Mouse (Mus musculus) R1 (cell line): ENCODE data around the gene Nxph1.

Experiments
- DNase-seq: peaks from one replicate; pipeline ENCODE4 v3.0.0-alpha.2; 2018; ENCODE audit warnings: low read depth, low spot score

The Nxph1 gene

DNA sequence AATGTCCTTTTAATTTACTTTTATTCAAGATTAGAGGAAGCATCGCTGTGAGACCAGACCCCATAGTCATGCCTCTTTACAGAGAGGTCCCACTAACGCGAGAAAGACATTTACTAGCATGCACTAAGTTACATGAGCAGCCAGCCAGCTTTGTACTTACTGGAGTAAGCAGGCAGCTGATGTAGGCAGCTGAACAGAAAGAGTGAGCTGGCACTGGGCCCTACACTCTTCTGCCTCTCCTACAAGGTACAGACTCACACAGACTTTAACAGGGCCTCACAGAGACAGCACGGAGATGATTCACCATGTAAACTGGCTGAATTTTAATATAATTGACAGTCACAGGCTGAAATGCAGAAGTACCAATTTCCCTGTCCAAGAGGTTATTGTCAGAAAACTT lies 11.6 kb downstream of the Nxph1 start:
- DNase-seq = no peak

- DNase-seq = no peak
Observed at GRCm38 (mm10) chr6:8970576-8970975, 22.3 kb downstream of the Nxph1 start.

DNA sequence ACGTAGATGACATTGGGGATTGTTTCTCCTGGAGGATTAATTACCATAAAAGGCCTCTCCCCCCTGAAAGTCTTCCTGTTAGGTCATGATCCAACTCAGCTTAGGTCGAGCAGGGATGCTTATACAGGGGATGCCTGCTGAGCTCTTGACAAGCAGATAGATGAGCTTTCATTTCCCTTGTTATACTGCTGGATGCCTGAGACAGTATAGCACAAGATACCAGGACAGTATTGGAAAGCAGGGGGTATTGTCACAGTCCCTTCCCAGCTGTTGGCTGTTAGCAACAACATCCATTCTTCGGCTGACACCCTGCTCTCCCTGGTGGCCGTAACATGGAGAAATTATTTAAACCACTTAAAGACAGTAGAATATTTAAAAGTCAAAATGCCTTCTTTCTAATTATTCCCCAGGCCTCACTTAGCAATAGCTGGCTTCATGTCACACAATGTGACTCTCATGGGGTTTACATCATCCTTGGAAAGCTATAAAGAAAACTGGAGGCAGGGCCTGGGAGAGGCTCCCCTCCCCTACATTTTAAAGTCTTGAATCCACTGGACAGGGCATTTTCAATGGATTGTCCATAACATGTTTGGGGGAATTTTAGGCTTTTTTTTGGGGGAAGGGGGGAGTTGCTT lies 31.1 kb downstream of the Nxph1 start:
- DNase-seq = peak; percentile 27

GRCm38 (mm10) chr6:8996301-8996943 lies 48.2 kb downstream of the Nxph1 start:
- DNase-seq = no peak

DNA sequence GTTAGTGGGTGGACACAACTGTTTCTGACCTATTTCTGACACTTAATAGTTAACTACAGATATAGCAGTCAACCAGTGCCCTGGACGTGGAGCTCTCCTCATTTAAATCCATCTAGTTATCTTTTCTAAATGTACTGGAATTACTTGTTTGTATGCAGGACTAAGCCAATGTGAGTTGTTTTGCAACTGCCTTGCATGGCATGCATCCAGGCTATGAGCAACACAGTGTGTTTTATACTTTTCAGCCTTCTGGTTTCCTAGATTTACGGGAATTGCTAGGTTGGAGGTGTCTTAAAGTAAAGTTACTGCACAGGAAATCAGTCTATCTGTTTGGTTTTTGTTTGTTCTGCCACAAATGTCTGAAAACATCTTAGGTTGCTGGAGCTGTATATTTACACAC lies 49.1 kb downstream of the Nxph1 start:
- DNase-seq = no peak

DNA sequence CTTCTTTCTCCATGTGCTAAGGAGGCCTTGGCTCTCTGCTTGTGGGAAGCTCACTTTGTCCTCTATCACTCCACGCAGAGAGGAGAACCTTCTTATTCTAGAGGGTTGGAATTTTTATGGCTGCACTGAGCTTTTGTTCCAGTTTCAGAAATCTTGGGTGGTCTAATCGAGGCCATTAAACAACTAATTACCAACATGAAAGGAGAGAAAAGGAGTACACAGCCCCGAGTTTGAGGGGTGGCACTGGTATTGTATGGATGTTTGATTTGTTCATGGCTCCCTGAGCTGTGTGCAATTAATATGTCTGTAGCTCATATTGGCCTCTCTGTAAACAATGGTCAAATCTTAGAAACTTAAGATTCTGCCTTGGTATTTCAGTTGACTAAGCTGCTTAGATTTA lies 54.5 kb downstream of the Nxph1 start:
- DNase-seq = peak; percentile 13

DNA sequence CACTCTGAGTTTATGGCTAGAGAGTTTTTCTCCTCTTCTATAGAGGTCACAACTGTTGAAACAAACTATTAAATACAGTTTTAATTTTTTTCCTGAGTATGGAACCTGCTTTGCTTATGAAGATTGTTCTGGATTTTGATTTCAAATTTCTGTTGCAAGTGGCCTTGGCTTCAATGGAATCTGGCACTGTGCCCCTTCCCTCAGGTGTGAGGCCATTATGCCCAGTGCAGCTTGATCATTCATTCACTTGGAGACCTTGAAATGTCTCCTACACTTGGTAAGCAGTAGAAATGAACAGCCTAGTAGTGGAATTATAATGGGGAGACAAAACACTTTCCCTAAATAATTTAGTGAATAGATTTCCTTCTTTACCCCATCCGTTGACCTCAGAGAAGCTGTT lies 78.4 kb downstream of the Nxph1 start:
- DNase-seq = no peak

DNA sequence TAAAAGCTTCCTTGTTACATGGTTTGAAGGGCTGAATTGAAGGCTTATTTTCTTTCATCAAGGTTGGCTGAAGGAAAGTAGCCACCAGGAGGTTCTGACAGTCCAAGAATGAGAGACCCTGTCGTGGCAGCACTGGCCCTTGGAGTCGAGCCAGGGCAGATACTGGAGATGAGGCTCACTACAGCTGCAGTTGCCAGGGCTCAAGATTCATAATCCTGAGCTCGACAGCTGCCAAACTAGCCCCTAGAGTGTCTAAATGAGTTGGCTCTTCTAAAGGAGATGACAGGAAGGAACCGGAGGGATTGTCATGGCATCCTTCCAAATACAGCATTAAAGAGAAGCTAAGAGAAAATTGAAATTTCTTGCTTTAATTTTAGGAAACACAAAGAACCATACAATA lies 78.9 kb downstream of the Nxph1 start:
- DNase-seq = no peak

- DNase-seq = peak; percentile 13
Observed at GRCm38 (mm10) chr6:9028501-9028900, 80.3 kb downstream of the Nxph1 start.

DNA sequence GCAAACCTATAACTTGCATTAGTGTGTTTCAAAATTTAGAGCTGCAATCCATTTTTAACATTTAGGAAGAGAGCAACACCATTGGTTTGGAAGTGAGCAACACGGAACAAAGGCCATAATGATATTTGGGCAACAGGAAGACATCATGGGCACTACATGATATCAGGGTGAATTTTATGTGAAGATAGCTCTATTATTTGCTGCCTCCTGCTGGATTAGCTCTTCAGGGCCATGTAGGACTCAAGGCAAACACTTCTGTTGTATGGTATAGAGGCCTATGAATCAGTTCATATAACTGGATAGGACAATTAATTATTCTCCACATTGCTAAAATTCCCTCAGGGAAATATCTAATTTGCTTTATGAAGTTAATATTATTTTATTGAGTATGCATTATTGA lies 91.1 kb downstream of the Nxph1 start:
- no peak for DNase-seq

- no peak for DNase-seq
Observed at GRCm38 (mm10) chr6:9040991-9041390, 92.8 kb downstream of the Nxph1 start.

DNA sequence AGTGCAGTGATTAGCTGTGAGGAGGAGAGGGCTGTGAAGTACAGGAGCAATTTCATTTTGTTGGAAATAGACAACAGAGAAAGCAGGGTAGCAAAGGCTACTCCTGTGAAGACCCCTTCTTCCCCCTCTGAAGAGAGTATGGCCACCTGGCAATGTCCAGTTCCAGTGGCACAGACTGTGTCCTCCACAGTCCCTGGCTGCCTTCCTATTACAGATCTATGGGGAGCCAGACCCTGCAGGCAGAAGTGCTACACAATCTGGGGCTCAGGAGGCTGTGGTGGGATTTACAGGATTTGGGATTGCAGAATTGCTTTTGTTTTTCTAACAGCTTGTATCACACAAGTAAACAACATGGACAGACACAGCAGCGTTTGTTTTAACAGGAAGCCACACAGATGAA lies 94.2 kb downstream of the Nxph1 start:
- no peak for DNase-seq

DNA sequence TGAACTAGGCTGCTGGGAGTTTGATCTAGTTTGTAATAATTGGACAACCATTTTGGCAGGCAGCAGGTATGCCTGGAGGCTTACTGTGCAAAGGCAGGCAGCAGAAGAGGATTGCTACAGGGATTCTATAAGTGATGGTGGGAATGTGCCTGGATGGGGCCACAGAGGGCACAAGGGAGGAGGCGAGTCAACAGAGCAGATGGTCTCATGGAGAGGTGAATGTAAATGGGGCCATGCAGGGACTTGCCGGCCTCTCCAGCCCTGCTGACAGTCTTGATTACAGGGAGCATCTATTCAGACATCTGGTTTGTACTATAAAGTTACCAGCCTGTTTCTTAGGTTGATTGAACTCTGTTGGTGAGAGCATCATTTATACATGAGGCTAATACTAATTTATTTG lies 98.6 kb downstream of the Nxph1 start:
- no peak for DNase-seq

DNA sequence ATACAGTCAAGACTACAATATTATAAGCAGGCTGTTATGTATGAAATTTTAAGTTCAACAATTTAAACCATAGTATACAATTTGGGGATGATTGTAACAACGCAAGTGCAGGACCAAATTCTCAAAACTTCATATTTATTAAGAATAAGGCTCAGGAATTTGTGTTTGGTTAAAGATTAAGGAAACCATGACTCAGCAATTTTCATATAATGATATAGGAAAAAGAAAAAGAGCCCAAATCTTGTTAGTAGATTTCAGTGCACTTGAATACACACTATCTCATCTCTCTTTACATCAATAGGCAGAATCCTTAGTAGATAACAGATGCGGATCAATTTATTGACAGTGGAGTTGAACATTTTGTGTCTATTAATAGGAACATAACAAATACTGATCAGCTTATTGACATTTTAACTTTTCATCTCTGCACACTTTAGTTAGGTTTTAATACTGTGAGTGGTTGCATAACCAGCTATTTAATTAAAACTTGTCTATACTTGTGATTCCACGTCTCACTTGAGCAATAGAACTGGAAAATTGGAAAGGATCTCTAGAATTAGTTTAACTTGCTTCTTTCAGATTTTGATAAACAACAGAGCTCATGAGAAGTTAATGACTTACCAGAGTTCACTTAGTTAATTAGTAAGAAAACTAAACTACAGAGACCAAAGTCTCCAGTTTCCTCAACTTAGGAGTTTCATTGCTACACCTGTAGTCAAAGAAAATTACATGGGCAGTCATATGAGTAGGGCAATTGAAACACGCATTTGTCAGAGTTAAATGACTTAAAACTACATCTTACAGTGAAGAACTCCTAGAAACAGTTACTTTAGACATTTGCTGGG lies 113.3 kb downstream of the Nxph1 start:
- no peak for DNase-seq

- DNase-seq = no peak
Observed at GRCm38 (mm10) chr6:9066435-9066834, 118.2 kb downstream of the Nxph1 start.

GRCm38 (mm10) chr6:9069913-9070312 lies 121.7 kb downstream of the Nxph1 start:
- DNase-seq = no peak

DNA sequence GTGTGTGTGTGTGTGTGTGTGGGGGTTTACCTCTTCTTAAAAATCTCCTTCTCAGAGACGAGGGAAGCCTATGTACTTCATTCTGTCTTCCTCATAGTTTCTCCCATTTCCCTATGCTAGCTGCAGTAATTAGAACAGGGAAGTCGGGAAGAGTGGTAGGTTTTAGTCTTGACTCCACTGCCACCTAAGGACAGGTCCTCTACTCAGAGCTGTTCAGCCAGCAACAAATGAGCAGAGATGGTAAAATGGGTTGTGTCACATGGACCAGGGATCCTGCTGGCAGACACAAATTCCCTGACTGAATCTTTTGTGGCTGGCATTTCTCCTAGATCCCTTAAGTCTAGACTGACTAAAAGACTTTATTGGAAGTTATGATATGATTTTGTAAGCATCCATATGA lies 128.2 kb downstream of the Nxph1 start:
- no peak for DNase-seq

GRCm38 (mm10) chr6:9077793-9078689 lies 129.8 kb downstream of the Nxph1 start:
- no peak for DNase-seq

DNA sequence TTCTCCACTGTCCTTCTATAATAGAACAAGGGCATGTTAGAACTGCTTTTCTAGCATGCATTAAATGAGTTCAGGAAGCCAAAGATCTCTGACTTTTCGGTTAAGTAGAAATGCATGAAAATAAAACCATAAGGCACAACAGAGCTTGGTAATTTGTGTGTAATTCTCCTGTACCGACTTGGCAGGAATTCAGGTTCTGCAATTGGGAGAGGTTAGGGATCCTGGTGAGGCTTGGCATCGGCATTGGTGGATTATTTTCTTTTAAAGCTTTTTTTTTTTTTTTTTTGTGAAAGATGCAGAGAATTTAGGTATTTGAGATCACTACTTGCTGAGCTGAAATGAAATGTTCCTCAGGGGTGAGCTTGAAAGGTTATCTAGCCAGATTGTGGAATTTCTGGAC lies 135.6 kb downstream of the Nxph1 start:
- DNase-seq = no peak

GRCm38 (mm10) chr6:9097345-9097744 lies 149.1 kb downstream of the Nxph1 start:
- DNase-seq = no peak

DNA sequence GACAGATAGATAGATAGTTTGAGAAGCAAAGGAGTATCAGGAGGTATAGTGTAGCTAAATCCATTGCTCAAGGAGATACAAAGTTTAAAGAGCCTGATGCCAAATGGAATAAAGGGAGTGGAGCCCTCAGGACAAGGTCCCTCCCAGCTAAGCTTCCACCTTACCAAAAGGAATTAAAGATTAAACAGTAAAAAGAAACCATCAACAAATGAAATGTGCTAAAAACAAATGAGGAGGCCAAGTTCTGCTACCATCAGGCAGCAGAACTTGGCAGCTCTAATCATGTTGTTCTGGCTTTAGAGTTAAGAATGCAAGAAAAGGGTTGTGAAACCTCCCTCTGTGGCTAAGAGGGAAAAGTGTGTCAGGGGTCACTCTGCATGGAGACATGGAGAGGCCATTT lies 159.1 kb downstream of the Nxph1 start:
- no peak for DNase-seq

- DNase-seq = no peak
Observed at GRCm38 (mm10) chr6:9119136-9119535, 170.9 kb downstream of the Nxph1 start.
